Mouse (Mus musculus) embryonic facial prominence, embryonic 15.5 days (tissue): ENCODE data around the gene Prepl. TPM values are rescaled to one million over a fixed set of nuclear protein-coding genes. Genes with fewer than 3 reads are reported as not detected.

Experiments used
- ATAC-seq: fragments of 200-750 bp; cut with Nextera tagmentation; 2 replicates; pipeline ENCODE4 v1.8.0; 2017; ENCODE audit warnings: low read depth, moderate TSS enrichment; ENCODE audit not compliant: insufficient number of reproducible peaks, low FRiP score, low TSS enrichment
- H3K27ac ChIP-seq: fragments of 300-500 bp; sonication (generic); replicated peaks from 2 replicates; pipeline ENCODE4 v1.5.1; 2015; ENCODE audit warnings: mild to moderate bottlenecking, inconsistent platforms
- H3K27me3 ChIP-seq: fragments of 300-500 bp; sonication (generic); 2 replicates; pipeline ENCODE4 v1.6.1; 2015; ENCODE audit warnings: inconsistent platforms
- H3K36me3 ChIP-seq: fragments of 300-500 bp; sonication (generic); 2 replicates; pipeline ENCODE4 v1.6.1; 2015; ENCODE audit warnings: mild to moderate bottlenecking, inconsistent platforms
- H3K4me1 ChIP-seq: fragments of 300-500 bp; sonication (generic); 2 replicates; pipeline ENCODE4 v1.6.1; 2015; ENCODE audit warnings: inconsistent platforms
- H3K4me2 ChIP-seq: fragments of 300-500 bp; sonication (generic); replicated peaks from 2 replicates; pipeline ENCODE4 v1.6.1; 2015; ENCODE audit warnings: mild to moderate bottlenecking, inconsistent platforms
- H3K4me3 ChIP-seq: fragments of 300-500 bp; sonication (generic); replicated peaks from 2 replicates; pipeline ENCODE4 v1.5.1; 2015; ENCODE audit warnings: mild to moderate bottlenecking, inconsistent platforms
- H3K9ac ChIP-seq: fragments of 300-500 bp; sonication (generic); 2 replicates; pipeline ENCODE4 v1.6.1; 2015; ENCODE audit warnings: inconsistent platforms
- H3K9me3 ChIP-seq: fragments of 300-500 bp; sonication (generic); replicated peaks from 2 replicates; pipeline ENCODE4 v1.6.1; 2016; ENCODE audit warnings: inconsistent platforms
- WGBS: fragments of 180-500 bp; shearing (Covaris S2); methylation state at CpG from one replicate; pipeline ENCODE4 v1.1.7; 2015; 5-methylcytosine and 5-hydroxymethylcytosine counted together
- polyA plus RNA-seq: library from polyadenylated mRNA; unstranded; fragments of >200 nt; fragmentation: Nextera tagmentation; extraction: Ambion mirVana; gene quantifications from 2 replicates; pipeline ENCODE4 v1.2.1, GENCODE M21; 2015

Gene Prepl
- polyA plus RNA-seq, 1 experiment from 2014 or later = 35.4 TPM

GRCm38 (mm10) chr17:85089621-85090020 is 420 bp downstream of the Prepl start:
- H3K27ac ChIP-seq = peak overlapping the region; percentile 83
- WGBS = under 1% methylated on average over 16 of the region's 16 CpGs
- H3K4me3 ChIP-seq = peak overlapping the region; percentile 77
- H3K27me3 ChIP-seq = no peaks in the 10 kb centered on the region
- ATAC-seq = no peak
- H3K4me1 ChIP-seq = peaks cover 12% of the 10 kb centered on the region
- H3K9ac ChIP-seq = peak overlapping the region; percentile 56
- no peaks in the 10 kb centered on the region for H3K36me3 ChIP-seq
- H3K4me2 ChIP-seq = peak overlapping the region; percentile 68
- H3K9me3 ChIP-seq = no peaks in the 10 kb centered on the region

GRCm38 (mm10) chr17:85089011-85089410 is 1.0 kb downstream of the Prepl start:
- WGBS = 40% methylated on average over 6 of the region's 6 CpGs
- H3K9ac ChIP-seq = no peak overlapping the region
- H3K4me1 ChIP-seq = peaks cover 12% of the 10 kb centered on the region
- ATAC-seq = no peak
- peak overlapping the region; percentile 77 for H3K4me3 ChIP-seq
- H3K27ac ChIP-seq = no peak overlapping the region
- H3K27me3 ChIP-seq = no peaks in the 10 kb centered on the region
- no peaks in the 10 kb centered on the region for H3K36me3 ChIP-seq
- peak overlapping the region; percentile 68 for H3K4me2 ChIP-seq
- H3K9me3 ChIP-seq = no peaks in the 10 kb centered on the region

- H3K4me1 ChIP-seq = peaks cover 12% of the 10 kb centered on the region
- whole genome bisulfite sequencing = 69% methylated on average over 11 of the region's 11 CpGs
- no peaks in the 10 kb centered on the region for H3K9me3 ChIP-seq
- H3K27me3 ChIP-seq = no peaks in the 10 kb centered on the region
- H3K27ac ChIP-seq = no peak overlapping the region
- H3K4me2 ChIP-seq = no peak overlapping the region
- ATAC-seq = no peak
- no peaks in the 10 kb centered on the region for H3K36me3 ChIP-seq
- no peak overlapping the region for H3K4me3 ChIP-seq
- no peak overlapping the region for H3K9ac ChIP-seq
These were observed 1.6 kb downstream of the Prepl start for GRCm38 (mm10) chr17:85088401-85088800.

- Histone ChIP-seq H3K9me3 (no peaks in the 10 kb centered on the region), H3K27me3 (no peaks in the 10 kb centered on the region), H3K9ac (no peak overlapping the region), H3K4me3 (no peak overlapping the region), H3K4me2 (no peak overlapping the region), H3K36me3 (no peaks in the 10 kb centered on the region), H3K27ac (no peak overlapping the region), H3K4me1 (peaks cover 12% of the 10 kb centered on the region)
- ATAC-seq = no peak
- WGBS = 82% methylated on average over 5 of the region's 5 CpGs
These were observed 2.5 kb downstream of the Prepl start for GRCm38 (mm10) chr17:85087591-85087990.

GRCm38 (mm10) chr17:85086501-85086900 is 3.5 kb downstream of the Prepl start:
- Histone ChIP-seq H3K27ac (no peak overlapping the region), H3K27me3 (no peaks in the 10 kb centered on the region), H3K4me1 (peaks cover 9% of the 10 kb centered on the region), H3K9me3 (no peaks in the 10 kb centered on the region), H3K9ac (no peak overlapping the region), H3K4me2 (no peak overlapping the region), H3K4me3 (no peak overlapping the region), H3K36me3 (no peaks in the 10 kb centered on the region)
- ATAC-seq = no peak
- WGBS = 93% methylated on average over 1 of the region's 1 CpGs

GRCm38 (mm10) chr17:85085335-85085734 is 4.7 kb downstream of the Prepl start:
- no peak overlapping the region for H3K27ac ChIP-seq
- no peak overlapping the region for H3K9ac ChIP-seq
- WGBS = 85% methylated on average over 2 of the region's 2 CpGs
- peaks cover 5% of the 10 kb centered on the region; the same call in 1 of the 2 replicates for H3K4me1 ChIP-seq
- H3K27me3 ChIP-seq = no peaks in the 10 kb centered on the region
- no peaks in the 10 kb centered on the region for H3K9me3 ChIP-seq
- ATAC-seq = no peak
- H3K4me3 ChIP-seq = no peak overlapping the region
- no peak overlapping the region for H3K4me2 ChIP-seq
- peaks cover 7% of the 10 kb centered on the region for H3K36me3 ChIP-seq

GRCm38 (mm10) chr17:85080781-85081180 is 9.3 kb downstream of the Prepl start:
- Histone ChIP-seq H3K4me1 (no peaks in the 10 kb centered on the region), H3K4me3 (no peak overlapping the region), H3K9me3 (no peaks in the 10 kb centered on the region), H3K9ac (no peak overlapping the region), H3K27me3 (no peaks in the 10 kb centered on the region), H3K4me2 (no peak overlapping the region), H3K36me3 (peaks cover 37% of the 10 kb centered on the region), H3K27ac (no peak overlapping the region)
- 92% methylated on average over 11 of the region's 11 CpGs for WGBS
- no peak for ATAC-seq

GRCm38 (mm10) chr17:85079276-85079675 is 10.8 kb downstream of the Prepl start:
- Histone ChIP-seq H3K27me3 (no peaks in the 10 kb centered on the region), H3K4me3 (no peak overlapping the region), H3K27ac (no peak overlapping the region), H3K36me3 (peaks cover 45% of the 10 kb centered on the region), H3K9me3 (no peaks in the 10 kb centered on the region), H3K9ac (no peak overlapping the region), H3K4me1 (no peaks in the 10 kb centered on the region), H3K4me2 (no peak overlapping the region)
- 93% methylated on average over 3 of the region's 3 CpGs for WGBS
- no peak for ATAC-seq

- no peaks in the 10 kb centered on the region for H3K27me3 ChIP-seq
- no peak overlapping the region for H3K4me2 ChIP-seq
- H3K9me3 ChIP-seq = no peaks in the 10 kb centered on the region
- H3K36me3 ChIP-seq = peaks cover 64% of the 10 kb centered on the region
- no peak for ATAC-seq
- no peak overlapping the region for H3K27ac ChIP-seq
- H3K4me3 ChIP-seq = no peak overlapping the region
- no peak overlapping the region for H3K9ac ChIP-seq
- H3K4me1 ChIP-seq = no peaks in the 10 kb centered on the region
- WGBS = 85% methylated on average over 4 of the region's 4 CpGs
These were observed 16.0 kb downstream of the Prepl start for GRCm38 (mm10) chr17:85074083-85074482.

GRCm38 (mm10) chr17:85073214-85073613 is 16.8 kb downstream of the Prepl start:
- no peak for ATAC-seq
- H3K27ac ChIP-seq = no peak overlapping the region
- no peaks in the 10 kb centered on the region for H3K27me3 ChIP-seq
- no peaks in the 10 kb centered on the region for H3K4me1 ChIP-seq
- no peak overlapping the region for H3K4me3 ChIP-seq
- 55% methylated on average over 7 of the region's 7 CpGs for WGBS
- H3K36me3 ChIP-seq = peaks cover 64% of the 10 kb centered on the region
- no peak overlapping the region for H3K4me2 ChIP-seq
- no peaks in the 10 kb centered on the region for H3K9me3 ChIP-seq
- no peak overlapping the region for H3K9ac ChIP-seq

GRCm38 (mm10) chr17:85072383-85072782 is 17.7 kb downstream of the Prepl start:
- Histone ChIP-seq H3K4me2 (no peak overlapping the region), H3K4me1 (no peaks in the 10 kb centered on the region), H3K27ac (no peak overlapping the region), H3K27me3 (no peaks in the 10 kb centered on the region), H3K4me3 (no peak overlapping the region), H3K9me3 (no peaks in the 10 kb centered on the region), H3K9ac (no peak overlapping the region), H3K36me3 (peaks cover 64% of the 10 kb centered on the region)
- ATAC-seq = no peak
- WGBS = 49% methylated on average over 11 of the region's 11 CpGs

- H3K4me3 ChIP-seq = no peak overlapping the region
- no peaks in the 10 kb centered on the region for H3K9me3 ChIP-seq
- ATAC-seq = no peak
- H3K4me2 ChIP-seq = no peak overlapping the region
- peaks cover 64% of the 10 kb centered on the region for H3K36me3 ChIP-seq
- H3K9ac ChIP-seq = no peak overlapping the region
- no peaks in the 10 kb centered on the region for H3K4me1 ChIP-seq
- no peaks in the 10 kb centered on the region for H3K27me3 ChIP-seq
- 85% methylated on average over 8 of the region's 8 CpGs for WGBS
- H3K27ac ChIP-seq = no peak overlapping the region
These were observed 18.8 kb downstream of the Prepl start for GRCm38 (mm10) chr17:85071088-85071775.
